Mouse (Mus musculus) large intestine, adult 2 months (tissue): ENCODE measurements around the gene Rfx1. TPM values are rescaled to one million over a fixed set of nuclear protein-coding genes. Genes with fewer than 3 reads are reported as not detected.

Experiments
- DNase-seq: peaks from one replicate; pipeline ENCODE4 v3.0.0-alpha.2; 2012; ENCODE audit warnings: low read depth, low spot score
- WGBS: fragments of 180-500 bp; shearing (Covaris S2); methylation state at CpG from one replicate; pipeline ENCODE4 v1.1.7; 2018; 5-methylcytosine and 5-hydroxymethylcytosine counted together
- polyA plus RNA-seq: library from polyadenylated mRNA; depleted of rRNA; stranded (reverse); fragments of >200 nt; gene quantifications from 2 replicates; pipeline ENCODE4 v1.2.3, GENCODE M21; 2012

The Rfx1 gene
- polyA plus RNA-seq, 1 experiment = 19.0 TPM

DNA sequence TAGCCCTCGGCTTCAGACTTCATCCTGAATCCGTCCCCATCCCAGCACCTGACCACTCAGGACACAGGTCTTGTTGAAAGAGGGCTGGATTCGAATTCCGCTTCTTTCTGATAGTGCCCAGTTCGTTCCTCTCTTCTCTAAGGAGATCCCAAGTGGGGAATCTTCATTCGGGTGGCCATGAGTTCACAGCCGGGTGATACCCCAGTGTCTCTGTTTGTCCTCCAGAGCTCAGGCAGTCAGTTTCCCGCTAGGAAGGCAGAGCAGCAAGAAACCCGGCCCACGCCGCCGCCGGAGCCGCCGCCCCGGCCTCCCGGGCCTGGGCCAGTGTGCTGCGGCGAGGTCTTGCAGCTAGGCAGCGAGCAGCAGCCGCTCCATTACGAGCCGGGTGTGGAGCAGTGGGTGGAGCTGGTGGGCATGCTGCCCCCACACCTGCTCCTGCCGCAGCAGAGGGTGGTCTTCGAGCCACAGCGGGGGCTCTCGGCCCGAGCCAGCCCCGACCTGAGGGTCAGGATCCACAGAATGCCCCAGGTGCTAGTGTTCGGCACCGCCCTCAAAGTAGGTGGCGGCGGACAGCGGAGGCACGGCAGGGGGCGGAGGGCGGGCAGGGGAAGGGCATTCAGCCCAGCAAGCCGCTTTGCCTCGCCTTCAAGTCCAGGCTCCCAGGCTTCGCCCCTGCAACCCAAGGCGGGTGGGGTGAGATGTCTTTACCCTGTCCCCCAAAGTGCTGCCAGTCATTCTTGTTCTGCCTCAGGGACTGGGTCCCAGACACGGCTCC is 17.9 kb downstream of the Rfx1 start:
- WGBS = 81% methylated on average over 42 of the region's 42 CpGs
- DNase-seq = no peak

DNA sequence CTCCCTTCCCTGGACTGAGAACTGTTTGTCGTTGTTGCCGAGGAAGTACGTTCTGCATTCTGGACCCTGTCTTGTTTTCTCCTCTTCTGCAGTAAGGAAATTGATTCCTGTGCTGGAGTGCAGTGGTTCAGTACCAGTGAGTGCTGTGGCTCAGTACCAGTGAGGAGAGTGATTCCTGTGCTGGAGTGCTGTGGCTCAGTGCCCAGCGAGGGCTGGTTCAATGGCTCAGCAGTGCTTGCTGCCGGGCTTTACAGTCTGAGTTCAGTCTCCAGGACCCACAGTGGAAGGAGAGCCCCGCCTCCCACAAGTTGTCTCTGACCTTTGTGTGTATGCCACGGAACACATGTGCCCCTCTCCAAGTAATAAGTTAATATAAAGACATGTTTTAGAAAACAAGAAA is 20.5 kb downstream of the Rfx1 start:
- no peak for DNase-seq
- WGBS = 88% methylated on average over 7 of the region's 7 CpGs

DNA sequence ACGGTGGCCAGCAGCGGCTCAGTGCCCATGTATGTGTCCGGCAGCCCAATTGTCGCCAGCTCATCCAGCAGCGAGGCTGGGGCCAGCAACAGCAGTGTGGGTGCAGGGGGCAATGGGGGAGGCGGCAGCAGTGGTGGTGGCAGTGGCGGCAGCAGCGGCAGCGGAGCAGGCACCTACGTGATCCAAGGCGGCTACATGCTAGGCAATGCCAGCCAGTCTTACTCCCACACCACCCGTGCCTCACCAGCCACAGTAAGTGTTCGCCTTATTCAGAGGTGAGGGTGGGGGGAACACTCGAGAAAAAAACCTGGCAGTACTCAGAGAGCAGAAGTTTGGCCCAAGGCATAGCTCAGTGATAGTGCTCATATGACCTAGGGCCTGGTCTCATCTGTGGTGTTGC is 21.2 kb downstream of the Rfx1 start:
- 96% methylated on average over 14 of the region's 14 CpGs for WGBS
- DNase-seq = no peak

DNA sequence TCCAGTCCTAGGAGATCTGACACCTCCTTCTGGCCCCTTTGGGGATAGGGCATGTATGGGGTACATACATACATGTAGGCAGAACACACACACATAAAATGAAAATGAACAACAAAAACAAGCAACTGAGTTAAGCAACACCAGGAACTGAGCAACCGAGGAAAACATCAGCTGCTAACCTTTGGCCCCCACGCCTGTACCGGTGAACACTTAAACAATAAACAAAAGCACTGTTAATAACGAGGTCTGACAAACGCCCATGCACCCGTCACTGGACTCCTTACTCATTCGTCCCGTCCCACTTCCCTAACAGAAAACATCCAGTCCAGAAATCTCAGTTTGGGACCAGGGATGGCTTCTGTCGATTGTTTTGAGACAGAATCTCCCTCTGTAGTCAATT is 22.6 kb downstream of the Rfx1 start:
- WGBS = 30% methylated on average over 9 of the region's 9 CpGs
- DNase-seq = no peak

- WGBS = 86% methylated on average over 8 of the region's 8 CpGs
- no peak for DNase-seq
Observed at GRCm38 (mm10) chr8:84090585-84090984, 24.0 kb downstream of the Rfx1 start.

DNA sequence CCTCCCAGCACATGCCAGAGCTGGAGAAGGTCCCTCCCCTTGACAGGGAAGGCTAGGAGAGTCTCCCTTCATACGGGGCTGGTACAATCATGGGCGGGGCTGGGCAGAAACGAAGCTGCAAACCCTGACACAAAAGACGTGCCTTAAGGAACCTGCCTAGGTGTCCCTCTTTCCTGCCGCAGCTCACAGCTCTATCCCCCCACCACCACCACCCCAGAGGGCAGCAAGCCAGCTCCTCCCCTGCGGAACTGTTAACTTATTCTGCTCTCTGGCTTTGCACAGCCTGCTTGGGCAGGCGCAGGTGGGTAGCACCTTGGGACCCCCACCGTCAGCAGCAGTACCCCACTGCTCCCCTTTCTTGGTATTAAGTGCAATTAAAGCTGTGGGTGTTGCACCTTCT is 29.4 kb downstream of the Rfx1 start:
- no peak for DNase-seq
- 59% methylated on average over 8 of the region's 8 CpGs for WGBS

DNA sequence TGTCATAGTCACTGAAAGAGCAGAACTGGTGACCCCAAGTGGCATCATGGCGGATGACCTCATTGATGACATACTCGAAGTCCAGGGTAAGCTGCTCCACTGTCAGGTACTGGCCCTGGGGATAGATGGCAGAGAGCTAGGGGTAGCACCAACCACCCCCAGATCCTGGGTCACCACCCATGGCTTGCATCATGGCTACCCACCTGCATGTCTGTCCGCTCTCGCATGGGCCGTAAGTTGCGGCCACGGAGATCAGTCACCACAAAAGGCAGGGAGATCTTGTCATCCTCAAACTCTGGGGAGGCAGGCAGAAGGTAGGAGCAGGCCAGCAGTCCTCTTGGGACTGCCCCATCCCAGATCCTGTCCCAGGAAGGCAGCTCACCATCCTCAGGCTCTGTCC is 31.7 kb downstream of the Rfx1 start:
- WGBS = 94% methylated on average over 7 of the region's 7 CpGs
- no peak for DNase-seq

DNA sequence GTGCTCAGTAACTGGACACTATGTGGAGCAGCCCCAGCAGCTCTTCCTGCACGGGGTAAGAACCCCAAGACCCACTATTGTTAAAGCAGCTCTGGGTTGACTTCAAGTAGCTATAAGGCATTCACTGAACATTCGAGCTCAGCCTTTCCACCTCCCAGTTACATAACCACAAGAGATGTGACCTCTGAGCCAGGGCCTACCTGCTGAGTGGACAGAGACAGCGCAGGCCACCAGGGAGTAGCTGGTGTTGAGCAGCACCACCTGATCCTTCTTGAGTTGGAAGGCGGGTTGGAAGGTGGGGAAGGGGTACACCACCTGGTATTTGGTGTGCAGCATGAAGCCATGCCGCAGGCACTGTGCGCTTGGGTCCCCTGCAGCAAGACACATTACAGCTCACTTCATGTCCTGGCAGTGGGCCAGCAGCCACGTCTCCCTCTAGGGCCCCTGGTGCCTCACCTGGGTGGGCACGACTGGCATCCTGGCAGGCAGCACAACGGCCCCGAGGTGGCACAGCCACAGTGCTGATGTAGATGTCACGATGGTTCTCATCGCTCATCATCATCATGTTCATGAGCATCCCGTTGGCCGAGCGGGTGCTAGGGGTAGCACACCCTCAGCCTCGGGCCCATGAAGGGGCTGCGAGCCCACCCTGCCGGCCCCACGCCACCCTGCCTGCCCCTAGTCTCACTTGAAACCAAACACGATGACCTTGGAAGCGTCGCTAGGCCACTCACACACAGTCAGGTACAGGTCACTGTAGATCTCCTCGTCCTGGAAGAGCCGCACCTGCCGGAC is 35.0 kb downstream of the Rfx1 start:
- 88% methylated on average over 25 of the region's 25 CpGs for WGBS
- no peak for DNase-seq

GRCm38 (mm10) chr8:84103601-84104000 is 37.0 kb downstream of the Rfx1 start:
- DNase-seq = peak; percentile 67

DNA sequence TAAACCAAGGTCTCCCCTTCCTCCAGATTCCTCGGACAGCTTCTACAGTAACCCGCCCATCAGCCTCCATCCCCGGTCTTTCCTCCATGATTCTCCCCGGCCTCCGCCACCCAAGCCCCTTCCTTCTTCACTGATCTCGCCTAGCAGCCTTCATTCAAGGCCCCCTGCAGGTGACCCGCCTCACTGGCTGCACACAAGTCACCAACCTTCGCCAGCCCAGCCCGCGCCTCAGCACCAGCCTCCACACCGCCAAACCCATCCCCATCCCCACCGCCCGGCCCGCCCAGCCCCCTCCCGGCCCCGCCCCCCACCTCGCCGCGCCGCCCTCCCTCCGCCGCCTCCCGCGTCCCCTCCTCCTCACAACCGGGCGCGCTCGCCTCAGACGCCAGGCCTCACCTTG is 37.6 kb downstream of the Rfx1 start:
- no peak for DNase-seq
- WGBS = 1% methylated on average over 28 of the region's 29 CpGs

More at GRCm38 (mm10) chr8:84103601-84104000, 37.0 kb downstream of the Rfx1 start:
- 8% methylated on average over 3 of the region's 3 CpGs for WGBS

DNA sequence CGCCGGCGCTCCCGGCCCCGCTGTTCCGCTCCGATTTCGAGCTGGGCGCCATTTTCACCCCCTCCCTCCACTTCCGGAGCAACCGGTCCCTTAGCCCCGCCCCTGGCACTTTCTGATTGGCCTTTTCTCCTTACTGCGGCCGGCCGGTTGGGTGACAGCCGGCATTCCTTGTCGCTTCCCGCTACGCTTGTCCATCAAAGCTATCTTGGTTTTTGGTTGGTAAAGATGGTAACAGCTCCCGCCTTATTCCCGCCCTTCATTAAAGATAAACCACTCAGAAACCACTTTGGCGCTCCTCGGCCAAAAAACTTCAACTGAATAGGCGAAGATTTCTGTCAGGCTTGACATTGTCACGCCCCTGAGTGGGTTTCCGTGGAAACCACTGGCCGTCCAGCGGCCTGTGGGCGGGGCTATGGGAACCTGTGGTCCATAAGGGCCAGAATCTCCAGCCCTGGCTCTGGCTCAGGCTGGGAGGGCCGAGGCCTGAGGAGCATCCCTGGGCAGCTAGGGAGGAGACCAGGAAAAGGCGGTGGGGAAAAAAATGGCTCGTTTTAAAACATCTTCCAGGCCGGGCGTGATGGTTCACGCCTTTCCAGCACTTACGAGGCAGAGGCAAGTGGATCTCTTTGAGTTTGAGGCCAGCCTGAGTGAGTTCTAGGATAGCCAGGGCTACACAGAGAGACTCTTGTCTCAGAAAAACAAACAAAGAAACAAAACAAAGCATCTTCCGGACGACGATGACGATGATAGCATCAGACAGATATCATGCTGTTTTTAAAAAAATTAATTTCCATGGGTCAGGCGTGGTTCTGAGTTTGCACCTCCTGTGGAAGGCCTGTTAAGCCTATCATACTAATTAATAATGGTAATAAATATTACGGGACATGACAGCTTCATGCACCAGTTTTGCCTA is 38.3 kb downstream of the Rfx1 start, which contains the start of gene Dcaf15:
Gene Dcaf15 (minus strand): TSS at position 72 of the 913 bp plus-strand sequence.
- WGBS = 6% methylated on average over 42 of the region's 42 CpGs
- DNase-seq = peak; percentile 96

- 54% methylated on average over 2 of the region's 2 CpGs for WGBS
- DNase-seq = no peak
Observed at GRCm38 (mm10) chr8:84105676-84106075, 39.0 kb downstream of the Rfx1 start.

DNA sequence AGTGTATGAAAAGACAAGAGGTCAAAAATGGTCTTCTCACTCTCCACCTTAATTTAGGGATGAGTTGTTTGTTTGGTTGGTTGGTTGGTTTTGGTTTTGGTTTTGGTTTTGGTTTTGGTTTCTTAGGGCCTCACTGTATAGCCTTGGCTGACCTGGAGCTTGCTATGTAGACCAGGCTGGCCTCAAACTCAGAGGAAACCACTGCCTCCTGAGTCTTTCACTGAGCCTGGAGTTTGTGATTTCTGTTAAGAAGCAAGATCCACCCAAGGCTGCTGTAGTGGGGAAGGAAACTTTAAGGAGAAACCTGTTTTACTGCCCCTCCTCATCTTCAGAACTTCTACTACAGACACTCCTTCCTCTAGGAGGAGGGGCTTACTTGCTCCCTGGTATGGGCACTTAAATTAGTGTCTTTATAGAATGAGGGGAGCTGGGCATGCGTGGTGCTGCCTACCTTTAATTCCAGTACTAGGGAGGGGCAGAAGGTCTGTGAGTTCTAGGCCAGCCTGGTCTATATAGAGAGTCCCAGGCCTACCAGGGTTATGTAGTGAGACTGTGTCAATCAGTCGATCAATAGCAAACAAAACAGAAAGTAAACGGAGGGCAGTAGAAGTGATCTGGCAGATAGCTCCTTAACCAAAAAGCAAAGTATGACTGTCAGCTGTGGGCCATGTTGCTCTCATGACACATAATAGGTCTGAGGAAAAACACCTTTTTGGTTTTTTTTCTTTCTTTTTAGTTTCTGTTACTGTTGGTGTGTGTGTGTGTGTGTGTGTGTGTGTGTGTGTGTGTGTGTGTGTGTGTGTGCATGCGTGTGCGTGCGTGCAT is 39.8 kb downstream of the Rfx1 start:
- WGBS = 84% methylated on average over 6 of the region's 6 CpGs
- DNase-seq = no peak

- 86% methylated on average over 6 of the region's 6 CpGs for WGBS
- no peak for DNase-seq
Observed at GRCm38 (mm10) chr8:84115646-84116045, 49.0 kb downstream of the Rfx1 start.

- WGBS = 66% methylated on average over 3 of the region's 3 CpGs
- no peak for DNase-seq
Observed at GRCm38 (mm10) chr8:84122151-84122550, 55.5 kb downstream of the Rfx1 start.

DNA sequence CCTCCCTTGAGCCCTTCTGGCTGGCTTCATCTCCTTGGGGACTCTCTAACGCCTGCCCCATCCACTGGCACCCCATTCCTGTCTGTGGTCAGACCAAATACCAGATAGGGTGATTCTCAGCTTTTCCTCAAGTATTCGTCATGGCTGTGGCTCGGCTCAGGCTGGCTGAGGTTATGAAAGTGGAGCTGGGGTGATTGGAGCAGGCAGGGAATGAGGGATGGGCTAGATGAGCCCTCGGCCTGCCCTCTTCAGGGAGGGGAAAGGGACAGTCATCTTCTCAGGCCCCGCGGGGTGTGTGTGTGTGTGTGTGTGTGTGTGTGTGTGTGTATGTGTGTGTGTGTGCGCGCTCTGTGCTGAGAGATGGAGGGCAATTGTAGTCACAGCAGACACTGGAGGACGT is 59.0 kb downstream of the Rfx1 start, which contains the start of gene Podnl1:
Gene Podnl1 (plus strand): TSS at position 334 of the 400 bp plus-strand sequence.
- 31% methylated on average over 9 of the region's 9 CpGs for WGBS
- no peak for DNase-seq

DNA sequence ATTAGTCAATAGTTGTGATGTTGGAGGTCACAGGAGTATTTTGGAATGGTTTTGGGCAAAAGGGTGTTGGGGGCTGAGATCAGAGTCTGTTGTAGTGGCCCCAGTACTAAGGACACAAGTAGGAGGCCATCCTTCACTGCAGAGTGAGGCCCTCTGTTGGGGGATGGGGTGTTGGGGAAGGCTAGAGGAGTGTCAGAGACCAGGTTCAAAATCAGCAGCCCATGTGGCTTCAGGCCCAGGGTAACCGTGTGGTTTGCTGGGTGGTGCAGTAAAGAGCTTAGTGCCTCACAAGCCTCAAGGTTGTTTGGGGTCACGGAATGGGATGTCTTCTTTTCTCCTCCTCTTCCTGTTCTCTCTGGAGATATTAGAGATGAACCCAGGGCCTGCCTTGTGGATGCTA is 60.1 kb downstream of the Rfx1 start:
- 59% methylated on average over 2 of the region's 2 CpGs for WGBS
- DNase-seq = no peak

DNA sequence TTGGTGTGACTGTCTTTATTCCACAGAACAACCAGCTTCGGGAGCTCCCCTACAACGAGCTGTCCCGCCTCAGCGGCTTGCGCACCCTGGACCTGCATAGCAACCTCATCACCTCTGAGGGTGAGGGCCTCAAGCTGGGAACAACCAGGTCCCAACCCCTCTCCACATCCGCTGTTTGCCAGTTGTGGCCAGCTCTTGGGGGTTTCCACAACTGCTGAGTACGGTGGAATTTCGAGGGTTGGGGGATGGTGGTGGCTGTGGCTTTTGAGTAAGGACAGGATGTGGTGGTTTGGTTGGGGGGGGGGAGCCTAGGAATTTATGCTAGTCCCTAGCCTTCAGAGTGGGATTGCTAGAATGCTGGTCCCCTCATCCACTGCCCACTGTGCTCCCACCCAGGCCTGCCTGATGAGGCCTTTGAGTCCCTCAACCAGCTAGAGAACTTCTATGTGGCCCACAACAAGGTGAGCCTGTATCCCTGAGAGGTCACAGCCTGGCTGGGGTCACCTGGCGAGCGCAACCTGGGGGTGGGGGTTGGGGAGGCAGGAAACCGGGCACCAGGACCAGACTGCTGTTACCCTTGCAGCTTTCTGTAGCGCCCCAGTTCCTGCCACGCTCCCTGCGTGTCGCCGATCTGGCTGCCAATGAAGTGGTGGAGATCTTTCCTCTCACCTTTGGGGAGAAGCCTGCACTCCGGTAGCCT is 60.7 kb downstream of the Rfx1 start:
- 73% methylated on average over 17 of the region's 17 CpGs for WGBS

More for the DNA sequence above, 60.7 kb downstream of the Rfx1 start:
- DNase-seq = no peak
